Mouse (Mus musculus) heart, adult 18-20 months (tissue): ENCODE results near the gene Rhox4g. TPM values are rescaled to one million over a fixed set of nuclear protein-coding genes. Genes with fewer than 3 reads are reported as not detected.
"Not testable (repeated sequence)": the region's sequence is repeated elsewhere in the genome, so short reads cannot be mapped to it uniquely, and the experiment has no call there.

Experiments
- DNase-seq, 2 experiments: peaks; one replicate each; pipeline ENCODE4 v3.0.0; 2021 to 2022; ENCODE audit warnings: mixed read lengths in 1 of 2
- long read RNA-seq, 2 experiments: library from polyadenylated mRNA; stranded (forward); transcript quantifications; one replicate each; pipeline ENCODE4 v2.0.0; 2021
- total RNA-seq, 2 experiments: library from RNA; stranded (reverse); gene quantifications; 2 replicates each; pipeline ENCODE4 v1.2.3; 2021

Gene Rhox4g
- total RNA-seq: not detected
- long read RNA-seq, experiment 1: 0 reads
- long read RNA-seq, experiment 2: 0 reads

DNA sequence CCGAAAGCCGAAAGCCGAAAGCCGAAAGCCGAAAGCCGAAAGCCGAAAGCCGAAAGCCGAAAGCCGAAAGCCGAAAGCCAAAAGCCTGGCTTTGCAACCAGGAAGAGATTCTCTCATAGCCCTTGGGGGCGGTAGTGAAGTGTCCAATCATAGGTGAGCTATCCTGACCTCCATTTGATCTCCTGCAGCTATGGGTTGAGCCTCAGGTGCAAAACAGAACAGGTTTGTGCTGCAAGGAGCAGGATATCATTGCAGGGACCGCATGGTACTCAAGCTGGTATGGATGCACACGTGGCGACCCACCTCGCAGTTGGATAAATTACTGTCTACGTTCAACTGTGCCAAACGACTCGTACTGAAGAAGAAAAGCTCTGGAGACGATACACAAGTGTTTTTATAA, at the start of gene Rhox4g:
Rhox4g (minus strand) TSS at position 101 of the 400 bp plus-strand sequence.
- not testable (repeated sequence) for DNase-seq

DNA sequence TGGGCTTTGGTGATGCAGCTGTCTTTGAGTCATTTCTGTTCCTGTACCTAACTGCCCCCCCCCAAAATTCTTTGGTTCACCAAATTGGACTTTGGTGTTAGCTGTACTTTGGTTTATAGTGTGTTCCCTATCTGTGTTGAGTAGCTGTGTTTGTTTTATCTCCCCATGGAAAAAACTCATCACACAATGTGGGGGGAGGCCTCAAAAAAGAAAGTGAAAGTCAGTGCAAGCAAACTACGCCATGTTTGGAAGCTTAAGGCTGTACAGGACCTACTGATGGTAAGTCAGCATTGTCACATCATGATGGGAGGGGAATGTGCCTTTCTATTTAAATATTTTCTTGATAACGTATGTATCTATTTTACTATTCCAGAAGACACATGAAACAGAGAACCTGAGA, 41.1 kb upstream of the Rhox4g start:
- no peak for DNase-seq

- DNase-seq: no peak
These were observed 32.0 kb upstream of the Rhox4g start for GRCm38 (mm10) chrX:37683031-37683715.

DNA sequence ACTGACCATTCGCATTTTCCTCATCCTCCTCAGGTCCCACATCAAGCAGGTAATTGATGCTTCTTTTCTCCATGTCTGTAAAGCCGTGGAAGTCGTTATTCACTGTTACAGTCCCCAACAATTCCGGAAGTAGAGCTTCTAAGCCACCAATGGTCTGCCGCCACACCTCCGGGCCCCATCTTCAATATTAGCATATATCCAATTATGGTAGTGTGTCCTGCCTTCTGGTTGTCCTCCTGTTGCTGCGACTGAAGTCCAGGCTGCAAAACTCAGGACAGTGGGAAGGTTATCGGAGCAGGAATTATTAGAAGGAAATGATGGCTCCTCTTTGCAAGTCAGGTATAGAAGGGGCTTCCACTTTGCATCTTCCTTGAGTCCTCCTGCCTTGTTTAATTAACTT, 22.1 kb upstream of the Rhox4g start, which contains the start of gene Rhox2h:
Rhox2h (minus strand) TSS at position 101 of the 400 bp plus-strand sequence.
- DNase-seq: not testable (repeated sequence)

- not testable (repeated sequence) for DNase-seq
These were observed 17.5 kb upstream of the Rhox4g start, which contains the start of gene Rhox3h for GRCm38 (mm10) chrX:37668664-37669063. Gene Rhox3h, minus strand, starts transcription at chrX:37668764.

DNA sequence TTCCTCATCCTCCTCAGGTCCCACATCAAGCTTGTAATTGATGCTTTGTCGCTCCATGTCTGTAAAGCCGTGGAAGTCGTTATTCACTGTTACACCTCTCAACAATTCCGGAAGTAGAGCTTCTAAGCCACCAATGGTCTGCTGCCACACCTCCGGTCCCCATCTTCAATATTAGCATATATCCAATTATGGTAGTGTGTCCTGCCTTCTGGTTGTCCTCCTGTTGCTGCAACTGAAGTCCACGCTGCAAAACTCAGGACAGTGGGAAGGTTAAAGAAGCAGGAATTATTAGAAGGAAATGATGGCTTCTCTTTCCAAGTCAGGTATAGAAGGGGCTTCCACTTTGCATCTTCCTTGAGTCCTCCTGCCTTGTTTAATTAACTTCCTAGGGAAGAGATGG, 7.8 kb downstream of the Rhox4g start, which contains the start of gene Rhox2g:
Rhox2g (minus strand) TSS at position 101 of the 400 bp plus-strand sequence.
- not testable (repeated sequence) for DNase-seq

DNA sequence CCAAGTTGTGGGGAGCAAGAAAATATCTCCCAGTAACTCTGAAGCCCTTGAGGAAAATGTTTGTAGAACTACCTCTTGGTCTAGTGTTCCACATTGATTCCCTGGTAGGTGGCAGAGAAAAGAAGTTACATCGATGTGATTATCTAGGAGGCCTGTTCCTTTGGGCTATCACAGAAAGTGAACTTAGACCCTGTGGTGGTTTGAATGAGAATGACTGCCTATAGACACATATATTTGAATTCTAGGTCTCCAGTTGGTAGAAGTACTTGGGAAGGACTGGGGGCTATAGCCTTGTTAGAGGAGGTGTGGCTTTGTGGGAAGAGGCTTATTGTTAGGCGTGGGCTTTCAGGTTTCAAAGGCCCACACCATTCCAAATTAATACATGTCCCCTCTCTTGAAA, 22.6 kb downstream of the Rhox4g start, which contains the start of gene Rhox3g:
Rhox3g (minus strand) TSS at position 101 of the 400 bp plus-strand sequence.
- DNase-seq: not testable (repeated sequence)

DNA sequence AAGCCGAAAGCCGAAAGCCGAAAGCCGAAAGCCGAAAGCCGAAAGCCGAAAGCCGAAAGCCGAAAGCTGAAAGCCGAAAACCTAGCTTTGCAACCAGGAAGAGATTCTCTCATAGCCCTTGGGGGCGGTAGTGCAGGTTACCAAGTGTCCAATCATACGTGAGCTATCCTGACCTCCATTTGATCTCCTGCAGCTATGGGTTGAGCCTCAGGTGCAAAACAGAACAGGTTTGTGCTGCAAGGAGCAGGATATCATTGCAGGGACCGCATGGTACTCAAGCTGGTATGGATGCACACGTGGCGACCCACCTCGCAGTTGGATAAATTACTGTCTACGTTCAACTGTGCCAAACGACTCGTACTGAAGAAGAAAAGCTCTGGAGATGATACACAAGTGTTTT, 43.5 kb downstream of the Rhox4g start, which contains the start of gene Rhox4f:
Rhox4f (minus strand) TSS at position 101 of the 400 bp plus-strand sequence.
- not testable (repeated sequence) for DNase-seq

Other genes with a start within 250 kb of the Rhox4g start
- gene Rhox2b, start 239.3 kb downstream of the Rhox4g start, total RNA-seq: not detected
- not detected for gene Rhox4b, start 218.8 kb downstream of the Rhox4g start, total RNA-seq
- gene Rhox2c, start 197.6 kb downstream of the Rhox4g start, total RNA-seq: not detected
- not detected for gene Rhox3c, start 192.7 kb downstream of the Rhox4g start, total RNA-seq
- not detected for gene Rhox4c, start 171.0 kb downstream of the Rhox4g start, total RNA-seq
- not detected for gene Rhox2d, start 157.9 kb downstream of the Rhox4g start, total RNA-seq
- gene Rhox4d, start 137.0 kb downstream of the Rhox4g start, total RNA-seq: not detected
- gene Rhox2e, start 120.9 kb downstream of the Rhox4g start, total RNA-seq: not detected
- gene Rhox3e, start 109.3 kb downstream of the Rhox4g start, total RNA-seq: not detected
- not detected for gene Rhox4e, start 93.9 kb downstream of the Rhox4g start, total RNA-seq
- gene Rhox2f, start 79.9 kb downstream of the Rhox4g start, total RNA-seq: not detected
- gene Rhox3f, start 70.3 kb downstream of the Rhox4g start, total RNA-seq: not detected
- gene Rhox4f, start 43.6 kb downstream of the Rhox4g start, total RNA-seq: not detected
- gene Rhox3g, start 22.7 kb downstream of the Rhox4g start, total RNA-seq: not detected
- gene Rhox2g, start 7.9 kb downstream of the Rhox4g start, total RNA-seq: not detected
- gene Rhox3h, start 17.4 kb upstream of the Rhox4g start, total RNA-seq: not detected
- under 1 TPM; 0.62 to 0.67 TPM for gene Rhox2h, start 21.9 kb upstream of the Rhox4g start, total RNA-seq
- gene Rhox5, start 153.5 kb upstream of the Rhox4g start, total RNA-seq: 1 to 10 TPM in 1 of 2 experiments, under 1 TPM in 1; 0.80 to 2.1 TPM
- not detected for gene Rhox6, start 175.6 kb upstream of the Rhox4g start, total RNA-seq
- gene Rhox7a, start 180.4 kb upstream of the Rhox4g start, total RNA-seq: not detected
- not detected for gene Rhox8, start 227.6 kb upstream of the Rhox4g start, total RNA-seq
- not detected for gene Rhox7b, start 245.9 kb upstream of the Rhox4g start, total RNA-seq